Mouse (Mus musculus) limb, embryonic 10.5 days (tissue): ENCODE results near the gene Inf2. TPM values are rescaled to one million over a fixed set of nuclear protein-coding genes. Genes with fewer than 3 reads are reported as not detected.
A peak's percentile ranks its signal among the peaks of the same experiment; 100 is the strongest.

Experiments
- DNase-seq: peaks from one replicate; pipeline ENCODE4 v3.0.0-alpha.2; 2017; ENCODE audit warnings: low spot score
- H3K27ac ChIP-seq: fragments of 300-500 bp; sonication (generic); 2 replicates; pipeline ENCODE4 v1.5.1; 2016; ENCODE audit warnings: mild to moderate bottlenecking
- H3K27me3 ChIP-seq: fragments of 300-500 bp; sonication (generic); 2 replicates; pipeline ENCODE4 v1.6.1; 2016; ENCODE audit warnings: low read depth, mild to moderate bottlenecking; ENCODE audit not compliant: poor library complexity, severe bottlenecking
- H3K36me3 ChIP-seq: fragments of 300-500 bp; sonication (generic); 2 replicates; pipeline ENCODE4 v1.6.1; 2016; ENCODE audit warnings: mild to moderate bottlenecking, moderate library complexity
- H3K4me1 ChIP-seq: fragments of 300-500 bp; sonication (generic); 2 replicates; pipeline ENCODE4 v1.6.1; 2016
- H3K4me3 ChIP-seq: fragments of 300-500 bp; sonication (generic); 2 replicates; pipeline ENCODE4 v1.5.1; 2016; ENCODE audit warnings: mild to moderate bottlenecking, moderate library complexity
- H3K9me3 ChIP-seq: fragments of 300-500 bp; sonication (generic); replicated peaks from 2 replicates; pipeline ENCODE4 v1.6.1; 2016; ENCODE audit warnings: mild to moderate bottlenecking
- WGBS: fragments of 180-500 bp; shearing (Covaris S2); methylation state at CpG from one replicate; pipeline ENCODE4 v1.1.7; 2016; 5-methylcytosine and 5-hydroxymethylcytosine counted together
- polyA plus RNA-seq: library from polyadenylated mRNA; unstranded; fragments of >200 nt; fragmentation: Nextera tagmentation; extraction: Ambion mirVana; gene quantifications from 2 replicates; pipeline ENCODE4 v1.2.1, GENCODE M21; 2016

Inf2 gene
- polyA plus RNA-seq, 1 experiment from 2014 or later = 1.6 TPM

- no peaks in the 10 kb centered on the region for H3K9me3 ChIP-seq
- no peak overlapping the region for H3K27ac ChIP-seq
- DNase-seq = no peak
- H3K36me3 ChIP-seq = no peaks in the 10 kb centered on the region
- H3K4me3 ChIP-seq = no peak overlapping the region
- peaks cover 30% of the 10 kb centered on the region for H3K27me3 ChIP-seq
- peaks cover 59% of the 10 kb centered on the region for H3K4me1 ChIP-seq
- WGBS = 81% methylated on average over 21 of the region's 21 CpGs
These were observed 4.6 kb downstream of the Inf2 start for GRCm38 (mm10) chr12:112592985-112593734.

GRCm38 (mm10) chr12:112593951-112594915 is 5.6 kb downstream of the Inf2 start:
- Histone ChIP-seq H3K27ac (peak overlapping the region; percentile 47), H3K27me3 (peaks cover 19% of the 10 kb centered on the region), H3K36me3 (no peaks in the 10 kb centered on the region), H3K4me3 (no peak overlapping the region), H3K9me3 (no peaks in the 10 kb centered on the region), H3K4me1 (peaks cover 59% of the 10 kb centered on the region)
- no peak for DNase-seq
- WGBS = 78% methylated on average over 16 of the region's 16 CpGs

- no peaks in the 10 kb centered on the region for H3K36me3 ChIP-seq
These were observed 6.4 kb downstream of the Inf2 start for GRCm38 (mm10) chr12:112594989-112595388.

DNA sequence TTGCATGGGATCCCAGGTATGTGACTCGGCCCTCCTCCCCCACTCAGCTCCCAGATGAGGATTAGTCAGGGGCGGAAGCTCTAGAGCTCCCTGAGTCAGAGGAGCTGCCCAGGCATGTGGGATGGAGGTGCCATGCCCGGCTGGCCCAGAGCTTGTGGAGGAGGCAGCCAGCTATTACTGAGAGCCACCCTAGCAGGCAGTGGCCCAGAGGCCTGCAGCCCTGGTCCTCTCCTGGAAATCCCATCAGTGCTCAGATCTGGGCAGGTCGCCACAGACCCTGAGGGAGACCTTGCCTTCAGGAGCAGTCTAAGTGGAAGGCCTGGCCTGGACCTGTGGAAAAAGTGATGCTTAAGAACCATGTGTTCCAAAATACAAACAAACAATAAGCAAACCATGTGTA is 7.0 kb downstream of the Inf2 start:
- no peaks in the 10 kb centered on the region for H3K9me3 ChIP-seq
- DNase-seq = no peak
- H3K4me3 ChIP-seq = no peak overlapping the region
- H3K27me3 ChIP-seq = peaks cover 5% of the 10 kb centered on the region
- 79% methylated on average over 4 of the region's 4 CpGs for WGBS
- no peaks in the 10 kb centered on the region for H3K36me3 ChIP-seq
- H3K4me1 ChIP-seq = peaks cover 48% of the 10 kb centered on the region
- no peak overlapping the region for H3K27ac ChIP-seq

More at GRCm38 (mm10) chr12:112594989-112595388, 6.4 kb downstream of the Inf2 start:
- Histone ChIP-seq H3K4me3 (no peak overlapping the region), H3K27ac (peak overlapping the region; percentile 47), H3K4me1 (peaks cover 54% of the 10 kb centered on the region), H3K9me3 (no peaks in the 10 kb centered on the region), H3K27me3 (peaks cover 12% of the 10 kb centered on the region)
- no peak for DNase-seq
- WGBS = 62% methylated on average over 4 of the region's 4 CpGs

- 81% methylated on average over 9 of the region's 9 CpGs for WGBS
- H3K9me3 ChIP-seq = no peaks in the 10 kb centered on the region
- H3K27ac ChIP-seq = no peak overlapping the region
- H3K27me3 ChIP-seq = no peaks in the 10 kb centered on the region
- H3K4me1 ChIP-seq = peaks cover 44% of the 10 kb centered on the region
- no peak for DNase-seq
- no peak overlapping the region for H3K4me3 ChIP-seq
- no peaks in the 10 kb centered on the region for H3K36me3 ChIP-seq
These were observed 7.9 kb downstream of the Inf2 start for GRCm38 (mm10) chr12:112596454-112596853.

DNA sequence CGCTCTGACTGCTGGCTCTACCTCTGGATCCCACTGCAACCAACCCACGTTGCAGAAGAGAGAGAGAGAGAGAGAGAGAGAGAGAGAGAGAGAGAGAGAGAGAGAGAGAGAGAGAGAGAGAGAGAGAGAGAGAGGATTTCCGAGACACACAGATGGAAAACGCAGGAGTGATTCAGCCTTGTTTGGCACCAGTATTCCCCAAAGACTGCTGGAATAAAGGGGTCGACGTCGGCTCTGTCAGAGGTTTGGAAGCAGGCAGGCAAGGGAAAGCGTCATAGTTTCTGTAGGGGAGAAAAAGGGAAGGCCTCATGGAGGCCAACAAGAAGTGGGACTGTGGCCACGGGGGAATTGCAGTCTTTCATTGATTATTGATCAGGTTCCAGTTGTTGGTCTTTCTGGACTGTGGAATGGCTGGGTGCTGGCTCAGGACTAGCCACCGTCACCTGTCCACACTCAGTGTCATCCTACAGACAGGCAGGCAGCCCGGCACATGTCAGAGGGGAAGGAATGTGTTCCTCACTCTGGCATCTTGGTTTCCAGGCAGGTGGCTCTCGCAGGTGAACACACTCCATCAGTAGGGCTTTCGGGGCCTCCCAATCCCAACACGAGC is 8.4 kb downstream of the Inf2 start:
- no peak for DNase-seq
- Histone ChIP-seq H3K4me1 (peaks cover 46% of the 10 kb centered on the region), H3K27ac (no peak overlapping the region)

GRCm38 (mm10) chr12:112597618-112598017 is 9.0 kb downstream of the Inf2 start:
- DNase-seq = no peak
- H3K36me3 ChIP-seq = no peaks in the 10 kb centered on the region
- H3K27me3 ChIP-seq = no peaks in the 10 kb centered on the region
- H3K27ac ChIP-seq = no peak overlapping the region
- no peak overlapping the region for H3K4me3 ChIP-seq
- H3K4me1 ChIP-seq = peaks cover 52% of the 10 kb centered on the region
- no peaks in the 10 kb centered on the region for H3K9me3 ChIP-seq
- WGBS = 87% methylated on average over 8 of the region's 8 CpGs

More for the DNA sequence above, 8.4 kb downstream of the Inf2 start:
- H3K27me3 ChIP-seq = no peaks in the 10 kb centered on the region
- no peaks in the 10 kb centered on the region for H3K36me3 ChIP-seq
- 78% methylated on average over 14 of the region's 14 CpGs for WGBS
- H3K9me3 ChIP-seq = no peaks in the 10 kb centered on the region
- no peak overlapping the region for H3K4me3 ChIP-seq

DNA sequence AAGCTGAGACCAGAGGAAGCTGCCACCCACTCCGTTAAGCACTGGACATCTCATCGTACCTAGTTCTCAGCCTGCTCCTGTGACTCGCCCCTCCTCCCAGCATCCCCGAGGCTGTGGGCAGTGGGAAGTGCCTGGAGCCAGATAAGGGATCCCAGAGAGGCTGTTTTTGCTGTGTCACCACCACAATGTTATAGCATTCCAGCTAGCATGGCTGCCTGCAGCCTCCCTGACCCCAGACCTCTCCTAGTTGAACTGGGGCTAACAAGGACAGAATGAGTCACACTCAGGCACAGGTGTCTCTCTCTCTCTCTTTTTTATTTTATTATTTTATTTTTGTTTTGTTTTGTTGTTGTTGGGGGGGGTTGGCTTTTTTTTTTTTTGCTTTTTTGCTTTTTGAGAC is 10.6 kb downstream of the Inf2 start:
- no peak overlapping the region for H3K4me3 ChIP-seq
- H3K27ac ChIP-seq = 0 out of 2 replicates have a peak overlapping the region, but pooled peaks have one; percentile 4
- H3K4me1 ChIP-seq = peaks cover 44% of the 10 kb centered on the region

GRCm38 (mm10) chr12:112599942-112600611 is 11.5 kb downstream of the Inf2 start:
- WGBS = 84% methylated on average over 30 of the region's 30 CpGs

More for the DNA sequence above, 10.6 kb downstream of the Inf2 start:
- Histone ChIP-seq H3K27me3 (no peaks in the 10 kb centered on the region), H3K36me3 (no peaks in the 10 kb centered on the region; the same call in 1 of the 2 replicates), H3K9me3 (no peaks in the 10 kb centered on the region)
- DNase-seq = no peak
- WGBS = 37% methylated on average over 4 of the region's 4 CpGs

GRCm38 (mm10) chr12:112604022-112604421 is 15.4 kb downstream of the Inf2 start:
- peaks cover 27% of the 10 kb centered on the region for H3K4me1 ChIP-seq
- WGBS = 90% methylated on average over 5 of the region's 5 CpGs
- no peak for DNase-seq
- no peaks in the 10 kb centered on the region; the same call in 1 of the 2 replicates for H3K36me3 ChIP-seq
- no peak overlapping the region for H3K4me3 ChIP-seq
- H3K9me3 ChIP-seq = no peaks in the 10 kb centered on the region
- H3K27me3 ChIP-seq = no peaks in the 10 kb centered on the region
- no peak overlapping the region for H3K27ac ChIP-seq

More at GRCm38 (mm10) chr12:112599942-112600611, 11.5 kb downstream of the Inf2 start:
- Histone ChIP-seq H3K4me1 (peaks cover 44% of the 10 kb centered on the region), H3K27ac (no peak overlapping the region), H3K27me3 (no peaks in the 10 kb centered on the region), H3K36me3 (no peaks in the 10 kb centered on the region; the same call in 1 of the 2 replicates), H3K9me3 (no peaks in the 10 kb centered on the region), H3K4me3 (no peak overlapping the region)
- DNase-seq = no peak

GRCm38 (mm10) chr12:112604709-112605649 is 16.4 kb downstream of the Inf2 start:
- 68% methylated on average over 20 of the region's 20 CpGs for WGBS
- Histone ChIP-seq H3K9me3 (no peaks in the 10 kb centered on the region), H3K36me3 (no peaks in the 10 kb centered on the region; the same call in 1 of the 2 replicates), H3K4me3 (no peak overlapping the region), H3K27ac (peak overlapping the region; percentile 32), H3K4me1 (peaks cover 24% of the 10 kb centered on the region), H3K27me3 (no peaks in the 10 kb centered on the region)
- peak; percentile 63 for DNase-seq
